Mouse (Mus musculus) erythroid progenitor cell, adult 5-6 weeks (primary cell): ENCODE data around the gene Zfp217. TPM values are rescaled to one million over a fixed set of nuclear protein-coding genes. Genes with fewer than 3 reads are reported as not detected.
A peak's percentile ranks its signal among the peaks of the same experiment; 100 is the strongest.

Experiments used
- ATAC-seq: replicated peaks from 2 replicates; pipeline ENCODE4 v1.8.0; 2016; ENCODE audit warnings: moderate number of reproducible peaks, mild to moderate bottlenecking, moderate TSS enrichment, inconsistent platforms; ENCODE audit not compliant: poor library complexity, low FRiP score, severe bottlenecking
- total RNA-seq, 2 experiments: library from RNA; stranded (forward) in 1 of 2; stranded (reverse) in 1 of 2; fragments of 150-400 nt in 1 of 2; fragments of 186-747, 209-891 nt in 1 of 2; gene quantifications; 2 replicates each; pipeline versions ENCODE4 v1.2.3 to v1.2.4; 2015 to 2017; ENCODE audit warnings: low replicate concordance in 2 of 2

Gene Zfp217
- total RNA-seq, 2 experiments from 2014 or later: 19.7 to 25.7 TPM

DNA sequence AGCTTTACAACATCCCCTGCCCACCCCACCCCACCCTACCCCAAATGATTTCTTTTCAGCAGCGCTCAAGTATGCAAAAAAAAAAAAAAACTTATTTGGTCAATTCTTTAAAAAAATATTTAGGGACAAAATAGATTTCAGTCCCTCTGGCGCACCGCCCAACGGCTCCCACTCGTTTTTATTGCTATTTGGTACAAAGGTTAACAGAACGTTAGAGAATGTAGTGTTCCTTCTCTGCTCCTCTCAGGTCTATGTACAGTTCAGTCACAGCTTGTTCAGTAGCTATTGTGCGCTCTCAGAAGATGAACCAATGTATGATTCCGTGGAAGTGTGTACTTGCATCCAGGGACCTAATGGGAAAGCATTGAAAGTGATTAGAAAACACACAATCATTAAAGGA lies 37.6 kb downstream of the Zfp217 start:
- ATAC-seq: no peak

DNA sequence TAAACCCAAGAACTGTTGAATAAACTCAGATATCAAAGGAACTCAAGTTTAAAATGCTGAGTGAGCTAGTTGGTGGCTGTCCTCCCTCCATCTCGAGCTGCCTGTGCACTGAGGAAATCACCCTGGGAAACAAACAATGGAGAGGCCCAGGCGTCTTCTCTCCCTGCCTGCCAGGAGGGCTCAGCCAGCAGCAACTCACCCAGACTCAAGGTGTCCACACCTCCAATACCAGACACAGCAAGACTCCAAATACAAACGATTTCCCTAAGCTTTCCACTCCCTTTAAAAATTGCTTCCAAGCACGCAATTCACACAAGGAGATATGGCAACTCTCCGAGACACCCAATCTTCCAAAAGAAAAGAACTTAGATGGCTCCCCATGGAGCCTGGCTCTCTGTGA lies 38.4 kb downstream of the Zfp217 start:
- ATAC-seq: no peak

DNA sequence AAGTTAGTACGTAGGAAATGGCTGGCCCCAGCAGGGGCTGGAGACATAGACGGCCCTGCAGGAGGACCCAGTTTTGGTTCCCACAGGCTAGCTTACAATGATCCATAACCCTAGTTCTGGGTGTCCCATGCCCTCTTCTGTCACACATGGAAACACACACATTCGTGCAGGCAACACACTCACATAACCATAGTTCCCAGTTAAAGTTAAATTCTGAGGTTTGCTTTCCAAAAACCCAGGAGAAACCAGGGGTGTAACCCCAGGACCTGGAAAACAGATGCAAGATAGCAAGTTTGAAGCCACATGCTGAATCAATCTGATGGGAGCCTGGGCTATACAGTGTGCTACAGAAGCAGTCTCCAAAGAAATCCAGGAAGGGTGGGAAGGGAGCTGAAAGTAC lies 40.1 kb downstream of the Zfp217 start:
- no peak for ATAC-seq

DNA sequence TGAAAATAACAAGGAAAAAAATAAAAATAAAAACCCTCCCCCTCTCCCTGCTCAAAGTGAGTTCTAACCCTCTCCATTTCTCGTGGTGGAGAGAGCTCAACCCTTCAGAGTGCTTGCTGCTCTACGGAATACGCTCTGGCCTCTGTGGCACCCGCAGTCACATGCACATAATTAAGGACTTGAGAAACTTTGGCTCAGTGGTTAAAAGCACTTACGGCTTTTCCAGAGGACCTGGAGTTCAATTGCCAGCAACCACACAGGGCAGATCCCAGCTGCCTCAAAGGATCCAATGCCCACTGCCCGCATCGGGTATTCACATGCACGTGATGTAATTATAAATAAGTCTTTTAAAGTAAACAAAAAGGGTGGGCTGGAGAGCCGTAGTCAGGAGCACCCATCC lies 41.9 kb downstream of the Zfp217 start:
- no peak for ATAC-seq

DNA sequence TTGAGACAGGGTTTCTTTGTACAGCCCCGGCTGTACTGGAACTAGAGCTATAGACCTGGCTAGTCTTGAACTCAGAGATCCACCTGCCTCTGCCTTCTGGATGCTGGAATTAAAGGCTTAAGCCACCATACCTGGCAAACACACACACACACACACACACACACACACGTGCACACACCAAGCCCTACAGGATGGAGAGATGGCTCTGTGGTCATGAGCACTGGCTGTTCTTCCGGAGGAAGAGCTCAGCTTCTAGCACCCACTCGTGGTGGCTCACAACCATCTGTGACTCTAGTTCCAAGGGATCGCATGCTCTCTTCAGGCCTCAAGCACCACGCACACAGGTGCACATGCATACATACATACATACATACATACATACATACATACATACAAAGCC lies 43.5 kb downstream of the Zfp217 start:
- no peak for ATAC-seq

DNA sequence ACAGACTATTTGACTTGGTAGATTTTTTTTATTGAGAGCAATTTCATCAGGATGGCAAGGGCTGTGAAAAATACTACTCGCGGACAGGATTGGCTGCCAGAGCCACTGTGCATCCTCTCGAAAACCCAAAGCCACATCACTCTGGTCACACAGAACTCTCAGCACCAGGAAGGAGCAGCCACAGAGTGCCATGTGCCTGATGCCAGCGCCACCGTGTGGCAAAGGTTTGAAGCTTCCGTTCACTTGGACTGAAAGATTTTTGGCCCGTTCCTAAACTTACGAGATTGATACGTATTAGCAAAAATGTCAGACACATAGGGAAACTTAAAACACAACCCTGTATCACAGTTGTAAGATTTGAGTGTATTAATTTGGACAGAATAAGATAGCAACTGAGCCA lies 44.1 kb downstream of the Zfp217 start:
- ATAC-seq: no peak

DNA sequence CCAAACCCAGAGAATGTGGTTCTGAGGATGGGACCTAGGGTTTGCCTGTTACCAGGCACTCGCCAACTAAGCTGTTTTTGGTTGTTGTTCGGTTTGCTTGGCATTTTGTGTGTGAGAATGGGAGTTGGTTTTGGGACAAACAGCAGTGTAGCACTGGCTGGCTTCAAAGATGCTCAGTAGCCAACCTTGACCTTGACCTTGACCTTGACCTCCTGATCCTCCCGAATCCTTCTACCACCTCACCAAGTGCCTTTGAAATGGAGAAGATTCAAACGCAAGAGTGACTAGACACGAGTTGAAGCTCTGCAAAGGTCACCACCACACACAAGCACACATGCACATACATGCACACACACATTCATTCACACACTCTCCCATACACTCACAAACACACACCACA lies 44.6 kb downstream of the Zfp217 start:
- ATAC-seq: no peak

DNA sequence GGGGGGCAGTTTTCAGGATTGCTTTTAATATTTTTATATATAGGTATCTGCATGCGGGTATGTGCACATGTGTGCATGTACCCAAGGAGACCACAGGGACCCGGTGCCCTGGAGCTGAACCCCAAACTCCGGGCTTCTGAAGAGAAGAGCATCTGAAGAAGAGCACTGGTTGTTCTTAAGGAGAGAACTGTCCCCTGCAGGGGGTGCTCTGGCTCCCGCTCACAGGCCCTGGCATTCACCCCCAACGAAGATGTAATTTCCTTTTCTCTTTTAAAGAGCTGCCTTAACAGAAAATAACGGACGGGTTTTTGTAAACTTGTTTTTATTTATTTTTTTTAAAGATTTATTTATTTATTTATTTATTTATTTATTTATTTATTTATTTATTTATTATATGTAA lies 46.0 kb downstream of the Zfp217 start:
- ATAC-seq: no peak

DNA sequence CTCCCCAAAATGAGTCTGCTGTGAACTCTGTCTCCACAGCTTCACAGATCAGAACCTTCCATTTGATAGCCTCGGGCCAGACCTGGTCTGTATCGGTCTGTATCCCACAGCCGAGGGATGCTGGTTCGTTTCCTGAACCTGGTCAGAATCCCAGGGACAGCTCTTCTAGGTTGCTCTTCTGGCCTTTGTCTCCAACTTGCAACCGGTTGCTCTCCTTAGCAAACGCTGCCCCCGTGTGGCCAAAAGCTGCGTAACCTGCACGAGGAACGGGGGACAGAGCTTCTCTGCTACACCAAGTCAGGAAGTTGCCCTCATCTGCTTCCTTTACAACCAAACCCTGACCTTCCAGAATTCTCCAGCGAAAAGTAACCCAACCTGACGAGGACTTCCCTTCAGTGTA lies 46.8 kb downstream of the Zfp217 start:
- ATAC-seq: peak; percentile 79

DNA sequence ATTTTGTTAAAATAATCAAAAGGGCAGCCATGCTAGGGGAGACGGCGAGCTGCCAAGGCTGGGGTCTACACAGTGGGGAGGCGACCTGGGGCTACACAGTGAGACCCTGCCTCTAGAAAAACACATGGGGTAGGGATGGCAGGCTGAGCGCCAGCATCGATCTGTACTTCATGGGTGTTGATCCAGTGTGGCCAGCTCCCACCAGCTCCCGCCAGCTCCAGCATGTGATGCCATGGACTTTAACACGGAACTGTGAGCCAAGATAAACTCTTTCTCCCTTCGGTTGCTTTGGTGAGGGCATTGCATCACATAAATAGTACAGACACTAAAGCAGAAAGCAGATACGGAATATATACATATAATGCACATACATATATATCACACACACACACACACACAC lies 53.0 kb downstream of the Zfp217 start:
- no peak for ATAC-seq

DNA sequence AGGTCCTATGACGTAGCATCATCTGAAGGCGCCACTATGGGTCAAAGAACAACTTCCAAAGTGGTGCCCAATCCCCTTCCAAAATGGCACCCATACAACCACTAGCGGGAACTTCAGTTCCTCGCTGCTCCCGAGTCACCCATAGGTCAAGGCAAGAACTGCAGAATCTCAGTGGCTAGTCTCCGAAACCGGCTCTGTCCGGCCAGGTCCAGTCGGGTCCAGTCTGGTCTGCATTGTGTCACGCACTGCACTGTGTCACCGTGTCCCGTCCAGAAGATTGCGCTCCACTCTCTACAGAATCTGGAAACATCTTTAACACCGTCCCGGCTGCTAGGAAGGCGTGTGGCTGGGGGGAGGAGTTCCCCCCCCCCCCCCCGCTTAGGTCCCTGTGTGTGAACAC lies 53.7 kb downstream of the Zfp217 start:
- no peak for ATAC-seq

DNA sequence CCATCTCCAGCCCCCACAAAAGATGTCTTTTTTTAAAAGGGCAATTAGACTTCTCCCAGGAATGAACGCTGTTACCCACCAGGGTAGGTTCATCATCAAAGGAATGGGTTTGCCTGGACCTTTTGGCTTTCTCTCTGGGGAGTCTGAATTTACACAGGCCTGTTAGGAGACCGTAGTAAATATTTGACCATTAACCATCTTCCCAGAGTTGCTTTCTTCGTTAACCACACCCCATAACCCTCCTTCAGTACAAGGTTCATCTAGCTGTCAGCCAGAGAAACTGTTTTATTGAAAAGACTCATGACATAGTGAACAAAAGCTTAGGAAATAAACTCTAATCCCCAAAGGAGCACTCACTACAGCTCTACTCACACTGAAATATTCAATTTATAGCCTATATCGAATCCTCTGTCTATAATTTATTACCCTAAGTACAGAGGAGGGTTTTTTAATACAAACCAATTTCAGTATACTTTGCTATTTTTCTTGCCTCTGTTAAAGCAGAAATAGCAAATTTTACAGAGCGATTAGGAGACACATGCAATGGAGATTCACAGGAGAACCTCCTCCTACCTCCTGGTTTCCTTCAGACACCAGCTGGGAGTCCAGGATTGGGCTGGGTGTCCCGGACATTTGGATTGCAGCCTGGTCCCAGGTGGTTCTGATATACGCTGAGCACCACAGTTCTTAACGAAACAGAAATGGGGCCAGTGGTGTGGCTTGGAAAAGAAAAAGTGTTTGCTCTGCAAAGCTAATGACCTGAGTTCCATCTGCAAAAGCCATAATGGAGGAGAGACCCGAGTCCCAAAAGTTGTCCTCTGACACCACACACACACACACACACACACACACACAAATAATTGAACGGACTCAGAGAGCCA lies 56.1 kb downstream of the Zfp217 start:
- no peak for ATAC-seq

DNA sequence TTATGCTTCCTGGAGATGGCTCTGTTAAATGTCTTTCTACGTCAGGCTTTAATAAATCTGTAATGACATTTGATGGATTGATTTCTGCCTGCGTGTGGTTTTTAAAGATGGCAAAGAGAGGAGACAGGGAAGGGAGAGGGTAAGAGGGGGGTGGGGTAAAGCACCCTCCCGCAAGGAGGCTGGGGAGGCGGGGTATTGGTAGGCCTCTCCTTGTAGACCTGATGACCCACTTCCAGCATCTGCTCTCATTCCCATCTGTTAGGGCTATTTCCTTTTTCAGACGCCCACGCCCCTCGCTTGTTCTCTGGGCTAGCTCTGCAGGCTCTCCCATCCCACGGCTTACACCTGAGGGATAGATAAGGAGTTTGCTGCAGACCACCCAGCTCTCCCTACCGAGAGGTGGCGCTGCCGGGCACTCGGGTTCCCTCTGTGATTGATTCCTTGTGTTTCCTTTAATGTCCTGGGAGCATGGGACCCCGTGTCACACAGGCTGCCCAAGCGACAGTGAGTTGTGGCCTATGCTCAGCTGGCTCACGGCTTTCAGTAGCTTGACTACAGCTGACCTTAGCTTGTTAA lies 69.4 kb downstream of the Zfp217 start:
- no peak for ATAC-seq

DNA sequence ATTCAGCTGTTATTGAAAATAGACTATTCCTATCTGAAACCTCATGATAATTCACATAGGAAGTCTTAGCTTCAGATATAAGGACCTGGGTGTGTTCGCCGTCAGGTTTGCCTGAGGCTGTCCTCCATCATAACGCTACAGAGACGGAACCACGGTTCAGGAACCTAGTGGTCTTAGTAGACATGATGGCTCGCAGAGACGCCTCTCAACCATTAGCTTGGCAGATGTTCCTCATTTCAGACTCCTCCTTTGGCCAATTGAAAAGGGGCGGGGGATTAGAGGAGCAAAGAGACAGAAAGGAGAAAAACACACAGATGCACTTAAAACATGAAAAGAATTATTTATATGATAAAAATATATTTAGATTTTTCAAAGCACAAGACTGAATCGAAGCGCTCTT lies 69.9 kb downstream of the Zfp217 start:
- ATAC-seq: no peak

DNA sequence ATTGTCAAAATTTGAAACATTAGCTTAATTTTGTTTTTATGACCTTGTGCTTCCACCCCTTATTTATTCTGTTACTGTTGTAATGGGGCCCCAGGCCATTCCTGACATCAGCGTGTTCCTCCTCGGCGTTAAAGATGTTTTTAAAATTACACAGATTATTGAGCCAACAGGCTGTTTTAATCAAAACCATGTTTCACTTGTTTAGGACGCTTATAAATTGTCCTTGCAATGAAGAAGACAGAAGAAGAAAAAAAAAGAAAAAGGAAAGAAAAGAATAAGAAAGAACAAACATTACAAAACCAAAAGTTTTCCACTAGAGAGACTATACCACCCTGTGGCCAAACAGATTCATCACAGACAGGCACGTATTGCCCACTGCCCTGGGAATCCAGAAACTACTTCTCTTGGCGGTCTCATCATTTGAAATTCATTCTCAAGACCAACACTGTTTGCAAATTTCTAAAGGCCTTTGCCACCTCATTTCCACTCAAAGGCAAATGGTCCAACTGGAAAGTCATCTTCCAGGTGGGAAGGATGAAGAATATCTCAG lies 70.9 kb downstream of the Zfp217 start:
- no peak for ATAC-seq

DNA sequence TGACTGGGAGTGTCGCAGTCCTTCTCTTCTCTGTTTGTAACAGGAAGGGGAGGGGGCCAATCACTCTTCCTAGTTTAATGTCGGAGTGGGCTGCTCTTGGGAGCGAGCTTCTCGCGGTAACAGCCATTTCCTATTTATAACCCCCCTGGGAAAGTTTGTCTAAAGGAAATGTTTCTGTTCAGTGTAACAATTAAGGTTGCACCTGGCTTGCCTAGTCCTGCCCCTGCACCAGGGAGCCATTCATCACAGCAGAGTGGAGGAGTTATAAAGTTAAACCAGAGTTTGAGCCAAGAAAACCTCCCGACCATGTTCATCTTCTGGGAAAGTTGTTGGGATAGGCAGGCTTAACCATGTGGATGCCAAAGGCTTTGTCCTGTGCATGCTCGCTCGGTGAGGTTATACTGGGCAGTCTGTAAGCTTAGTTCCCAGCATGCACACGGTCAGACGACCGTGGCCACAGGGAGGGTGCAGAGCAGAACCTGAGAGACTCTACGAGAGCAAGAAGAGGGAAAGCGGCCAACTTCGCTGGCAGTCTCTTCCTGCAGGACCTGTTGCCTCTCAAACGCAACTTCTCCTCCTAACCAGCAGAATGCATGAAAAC lies 77.2 kb downstream of the Zfp217 start:
- no peak for ATAC-seq

DNA sequence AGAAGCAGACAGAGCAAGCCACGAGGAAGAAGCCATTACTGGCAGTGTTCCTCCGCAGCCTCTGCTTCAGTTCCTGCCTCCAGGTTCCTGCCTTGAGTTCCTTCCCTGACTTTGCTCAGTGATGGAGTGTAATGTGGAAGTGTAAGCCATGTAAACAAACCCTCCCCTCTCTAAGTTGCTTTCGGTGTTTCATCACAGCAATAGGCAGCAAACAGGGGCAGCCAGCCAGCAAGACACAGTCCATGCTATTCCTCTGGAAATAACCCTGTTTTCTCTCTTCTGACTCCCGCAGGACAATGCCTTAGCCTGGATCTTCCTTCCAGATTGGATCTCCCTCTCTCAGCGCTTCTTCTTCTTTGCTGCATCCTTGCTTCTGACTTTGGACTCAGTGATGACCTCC lies 77.9 kb downstream of the Zfp217 start:
- ATAC-seq: no peak

DNA sequence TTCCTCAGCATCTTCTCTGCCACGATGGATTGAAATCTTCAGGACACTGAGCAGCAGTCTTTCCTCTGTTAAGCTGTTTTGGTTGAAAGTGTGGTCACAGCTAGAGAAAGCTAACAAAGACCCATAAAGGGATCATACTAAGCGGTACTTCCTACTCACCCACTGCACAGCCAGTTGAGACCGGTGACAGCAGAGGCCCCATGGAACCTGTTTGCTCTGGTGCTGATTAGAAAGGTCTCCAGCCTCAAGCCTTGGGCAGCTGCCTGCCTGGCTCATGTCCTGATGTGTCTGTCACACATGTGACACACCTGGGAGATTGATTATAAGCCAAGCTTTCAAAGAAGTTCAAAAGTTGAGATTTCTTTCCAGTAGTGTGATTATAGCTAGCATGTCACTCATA lies 85.5 kb downstream of the Zfp217 start:
- ATAC-seq: no peak

DNA sequence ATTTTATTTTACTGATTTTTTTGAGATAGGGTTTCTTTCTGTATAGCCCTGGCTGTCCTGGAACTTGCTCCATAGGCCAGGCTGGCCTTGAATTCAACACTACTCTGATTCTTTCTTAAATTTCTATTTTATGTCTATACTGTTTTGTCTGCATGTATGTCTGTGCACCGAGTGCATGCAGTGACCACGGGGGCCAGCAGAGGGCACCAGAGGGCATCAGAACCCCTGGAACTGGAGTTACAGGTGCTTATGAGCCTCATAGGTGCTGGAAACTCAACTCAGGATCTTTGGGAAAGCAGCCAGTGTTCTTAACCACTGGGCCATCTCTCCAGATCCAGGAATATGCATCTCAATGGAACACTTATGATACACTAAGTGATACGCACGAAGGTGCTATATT lies 87.8 kb downstream of the Zfp217 start:
- 0 out of 2 replicates have a peak, but pooled peaks have one; percentile 57 for ATAC-seq

DNA sequence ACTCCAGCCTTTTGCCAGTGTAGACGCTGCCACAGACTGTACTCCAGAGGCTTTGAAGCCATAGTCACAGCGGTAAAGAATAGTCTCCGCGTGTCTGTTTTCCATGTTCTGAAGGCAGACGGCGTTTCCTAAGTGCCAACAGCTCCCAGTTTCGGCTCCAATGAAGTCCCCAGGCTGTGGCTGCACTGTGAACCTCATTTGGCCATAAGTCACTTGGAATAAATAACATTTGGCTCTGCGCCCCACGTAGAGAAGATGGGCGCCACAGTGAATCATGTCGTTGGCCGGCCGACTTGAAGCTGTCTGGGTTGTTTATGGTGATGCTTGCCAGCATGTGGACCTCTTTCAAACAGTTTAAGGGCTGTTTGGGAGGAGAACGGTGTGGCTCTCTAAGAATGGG lies 89.1 kb downstream of the Zfp217 start:
- ATAC-seq: no peak
